Mouse (Mus musculus) myocyte (in vitro differentiated cells): ENCODE measurements at regions not wholly inside any gene's neighbourhood (a gene's known extent, or its start where the extent isn't known, plus 50 kb on each side); places are given as distances from the start of the nearest gene placed in this dataset.

Source experiments
- H3K27me3 ChIP-seq: one replicate; pipeline ENCODE4 v1.6.1; 2011; ENCODE audit not compliant: control insufficient read depth, insufficient read depth, insufficient read length
- H3K36me3 ChIP-seq: one replicate; pipeline ENCODE4 v1.6.1; 2011; ENCODE audit not compliant: control insufficient read depth, insufficient read depth
- H3K4me2 ChIP-seq: one replicate; pipeline ENCODE4 v1.6.1; 2011; ENCODE audit warnings: low read depth, control low read depth
- H3K4me3 ChIP-seq: one replicate; pipeline ENCODE4 v1.5.1; 2011; ENCODE audit warnings: mild to moderate bottlenecking, control low read depth, moderate library complexity
- H3K79me2 ChIP-seq: one replicate; pipeline ENCODE4 v1.6.1; 2011; ENCODE audit not compliant: control insufficient read depth, insufficient read depth
- H3ac ChIP-seq: one replicate; pipeline ENCODE4 v1.6.1; 2011; ENCODE audit not compliant: control insufficient read depth, insufficient read length
- CEBPB ChIP-seq: IDR thresholded peaks from 2 replicates; pipeline ENCODE4 v1.6.1; 2011; ENCODE audit warnings: mild to moderate bottlenecking, moderate library complexity; ENCODE audit not compliant: poor library complexity, insufficient read depth, severe bottlenecking
- E2F4 ChIP-seq: IDR thresholded peaks from one replicate; pipeline ENCODE4 v1.6.1; 2011; ENCODE audit warnings: mild to moderate bottlenecking, control low read depth, moderate library complexity; ENCODE audit not compliant: insufficient read depth
- MAX ChIP-seq: IDR thresholded peaks from one replicate; pipeline ENCODE4 v1.6.1; 2011; ENCODE audit warnings: low read depth, mild to moderate bottlenecking, control low read depth
- MYOD1 ChIP-seq, 3 experiments: IDR thresholded peaks; one replicate each; pipeline ENCODE4 v1.6.1; 2011; ENCODE audit warnings: control low read depth in 2 of 3, low read depth in 2 of 3, mild to moderate bottlenecking in 2 of 3, moderate library complexity in 1 of 3; ENCODE audit not compliant: insufficient read length in 2 of 3, control insufficient read depth in 1 of 3
- MYOG ChIP-seq, 3 experiments: IDR thresholded peaks; one replicate each; pipeline ENCODE4 v1.6.1; 2011; ENCODE audit warnings: control low read depth in 2 of 3, low read depth in 2 of 3, mild to moderate bottlenecking in 2 of 3; ENCODE audit not compliant: insufficient read length in 2 of 3, control insufficient read depth in 1 of 3, insufficient read depth in 1 of 3
- POLR2A ChIP-seq: IDR thresholded peaks from one replicate; pipeline ENCODE4 v1.6.1; 2011; ENCODE audit warnings: low read depth, mild to moderate bottlenecking, control low read depth, moderate library complexity; ENCODE audit not compliant: insufficient read length
- POLR2AphosphoS2 ChIP-seq: IDR thresholded peaks from one replicate; pipeline ENCODE4 v1.6.1; 2011; ENCODE audit warnings: low read depth, control low read depth; ENCODE audit not compliant: insufficient read length
- REST ChIP-seq: IDR thresholded peaks from one replicate; pipeline ENCODE4 v1.6.1; 2011; ENCODE audit warnings: mild to moderate bottlenecking, control low read depth, moderate library complexity; ENCODE audit not compliant: insufficient read depth, insufficient read length
- SRF ChIP-seq: IDR thresholded peaks from one replicate; pipeline ENCODE4 v1.6.1; 2011; ENCODE audit warnings: low read depth; ENCODE audit not compliant: control insufficient read depth, insufficient read length
- TCF12 ChIP-seq: IDR thresholded peaks from one replicate; pipeline ENCODE4 v1.6.1; 2011; ENCODE audit warnings: mild to moderate bottlenecking, control low read depth; ENCODE audit not compliant: poor library complexity, insufficient read depth, severe bottlenecking
- TCF3 ChIP-seq: IDR thresholded peaks from one replicate; pipeline ENCODE4 v1.6.1; 2011; ENCODE audit warnings: low read depth, control low read depth; ENCODE audit not compliant: insufficient read length
- USF1 ChIP-seq: IDR thresholded peaks from one replicate; pipeline ENCODE4 v1.6.1; 2011; ENCODE audit warnings: low read depth, mild to moderate bottlenecking, control low read depth, moderate library complexity

- TF ChIP-seq POLR2AphosphoS2: no peak
- no peak for TF ChIP-seq USF1
- no peak for TF ChIP-seq MAX
- TF ChIP-seq SRF: no peak
- TF ChIP-seq CEBPB: no peak
- no peak for TF ChIP-seq TCF3
- TF ChIP-seq E2F4: no peak
- no peak for TF ChIP-seq MYOG (IDR thresholded peaks at IDR 0.05; ENCODE audit: control insufficient read depth in 1 of 3, insufficient read depth in 1 of 3, insufficient read length in 2 of 3, low read depth in 2 of 3)
- TF ChIP-seq POLR2A: no peak
- no peak for TF ChIP-seq REST
- Histone ChIP-seq H3K4me3 (no peak overlapping the region), H3K27me3 (no peaks in the 10 kb centered on the region), H3K4me2 (no peak overlapping the region), H3ac (no peak overlapping the region), H3K79me2 (no peaks in the 10 kb centered on the region), H3K36me3 (no peaks in the 10 kb centered on the region)
These were observed 685.4 kb downstream of the Tmem132b start for GRCm38 (mm10) chr5:126217016-126217415.

GRCm38 (mm10) chr5:126217746-126218145 is 686.2 kb downstream of the Tmem132b start:
- TF ChIP-seq TCF3: no peak
- H3K4me3 ChIP-seq: no peak overlapping the region
- H3ac ChIP-seq: no peak overlapping the region

GRCm38 (mm10) chr5:126223696-126224095 is 692.1 kb downstream of the Tmem132b start:
- H3K27me3 ChIP-seq: no peaks in the 10 kb centered on the region
- TF ChIP-seq CEBPB: no peak
- no peak for TF ChIP-seq TCF3
- TF ChIP-seq POLR2A: no peak
- TF ChIP-seq E2F4: no peak
- TF ChIP-seq MYOG (IDR thresholded peaks at IDR 0.05; ENCODE audit: control insufficient read depth in 1 of 3, insufficient read depth in 1 of 3, insufficient read length in 2 of 3, low read depth in 2 of 3): no peak
- no peak for TF ChIP-seq MAX
- no peak for TF ChIP-seq MYOD1 (IDR thresholded peaks at IDR 0.05; ENCODE audit: control insufficient read depth in 1 of 3, insufficient read length in 2 of 3, low read depth in 2 of 3)
- no peak for TF ChIP-seq POLR2AphosphoS2
- TF ChIP-seq TCF12: no peak
- no peak for TF ChIP-seq SRF
- no peak for TF ChIP-seq USF1
- TF ChIP-seq REST: no peak
- no peak overlapping the region for H3K4me3 ChIP-seq
- H3K79me2 ChIP-seq: no peaks in the 10 kb centered on the region
- H3K36me3 ChIP-seq: no peaks in the 10 kb centered on the region
- H3ac ChIP-seq: no peak overlapping the region
- H3K4me2 ChIP-seq: no peak overlapping the region

More at GRCm38 (mm10) chr5:126217746-126218145, 686.2 kb downstream of the Tmem132b start:
- Histone ChIP-seq H3K79me2 (no peaks in the 10 kb centered on the region), H3K27me3 (no peaks in the 10 kb centered on the region), H3K4me2 (no peak overlapping the region), H3K36me3 (no peaks in the 10 kb centered on the region)

GRCm38 (mm10) chr5:126230768-126231167 is 699.2 kb downstream of the Tmem132b start:
- H3K27me3 ChIP-seq: no peaks in the 10 kb centered on the region
- no peaks in the 10 kb centered on the region for H3K36me3 ChIP-seq

GRCm38 (mm10) chr5:126238071-126238470 is 706.5 kb downstream of the Tmem132b start:
- no peak for TF ChIP-seq MYOD1 (IDR thresholded peaks at IDR 0.05; ENCODE audit: control insufficient read depth in 1 of 3, insufficient read length in 2 of 3, low read depth in 2 of 3)
- TF ChIP-seq E2F4: no peak
- TF ChIP-seq POLR2A: no peak
- no peak for TF ChIP-seq TCF12
- no peak for TF ChIP-seq POLR2AphosphoS2
- TF ChIP-seq SRF: no peak
- TF ChIP-seq REST: no peak
- TF ChIP-seq USF1: no peak
- Histone ChIP-seq H3ac (no peak overlapping the region), H3K79me2 (no peaks in the 10 kb centered on the region), H3K36me3 (no peaks in the 10 kb centered on the region), H3K4me3 (no peak overlapping the region), H3K27me3 (no peaks in the 10 kb centered on the region), H3K4me2 (no peak overlapping the region)

More at GRCm38 (mm10) chr5:126230768-126231167, 699.2 kb downstream of the Tmem132b start:
- Histone ChIP-seq H3K4me3 (no peak overlapping the region), H3ac (no peak overlapping the region), H3K79me2 (no peaks in the 10 kb centered on the region), H3K4me2 (no peak overlapping the region)
- TF ChIP-seq TCF12: no peak
- no peak for TF ChIP-seq REST

GRCm38 (mm10) chr5:126245776-126246175 is 714.2 kb downstream of the Tmem132b start:
- no peak for TF ChIP-seq MYOD1 (IDR thresholded peaks at IDR 0.05; ENCODE audit: control insufficient read depth in 1 of 3, insufficient read length in 2 of 3, low read depth in 2 of 3)
- no peak for TF ChIP-seq CEBPB
- no peak for TF ChIP-seq REST
- no peak for TF ChIP-seq POLR2AphosphoS2
- TF ChIP-seq TCF12: no peak
- TF ChIP-seq SRF: no peak
- TF ChIP-seq E2F4: no peak
- TF ChIP-seq TCF3: no peak
- no peak for TF ChIP-seq USF1
- TF ChIP-seq MYOG (IDR thresholded peaks at IDR 0.05; ENCODE audit: control insufficient read depth in 1 of 3, insufficient read depth in 1 of 3, insufficient read length in 2 of 3, low read depth in 2 of 3): no peak
- TF ChIP-seq POLR2A: no peak
- TF ChIP-seq MAX: no peak

More at GRCm38 (mm10) chr5:126245776-126246175, 714.2 kb downstream of the Tmem132b start:
- Histone ChIP-seq H3K36me3 (no peaks in the 10 kb centered on the region), H3K27me3 (no peaks in the 10 kb centered on the region), H3ac (no peak overlapping the region), H3K79me2 (no peaks in the 10 kb centered on the region), H3K4me2 (no peak overlapping the region), H3K4me3 (no peak overlapping the region)
